Mouse (Mus musculus) forebrain, embryonic 14.5 days (tissue): ENCODE measurements around the gene Arrdc2. TPM values are rescaled to one million over a fixed set of nuclear protein-coding genes. Genes with fewer than 3 reads are reported as not detected.

Experiments used
- microRNA-seq: library from miRNA; unstranded; fragments of <30 nt; microRNA quantifications from one replicate; pipeline ENCODE4, GENCODE M21; 2016
- polyA plus RNA-seq: library from polyadenylated mRNA; unstranded; fragments of >200 nt; fragmentation: Nextera tagmentation; extraction: Ambion mirVana; gene quantifications from 2 replicates; pipeline ENCODE4 v1.2.1, GENCODE M21; 2014

Arrdc2 gene
- polyA plus RNA-seq, 1 experiment from 2014 or later: 7.4 TPM

Small RNAs within 50 kb of the gene (microRNA-seq; reads per million reads assigned to microRNA genes)
- 0.66 reads per million for gene Mir7240

Other genes with a start within 250 kb of the Arrdc2 start
- 59.0 and 75.1 TPM in 2 replicates for gene Isyna1, start 245.3 kb downstream of the Arrdc2 start, polyA plus RNA-seq
- gene Ssbp4, start 230.8 kb downstream of the Arrdc2 start, polyA plus RNA-seq: 135 and 147 TPM in 2 replicates
- gene Lrrc25, start 223.6 kb downstream of the Arrdc2 start, polyA plus RNA-seq: 0.89 and 1.9 TPM in 2 replicates
- gene Gdf15, start 207.3 kb downstream of the Arrdc2 start, polyA plus RNA-seq: 0.16 and 0.20 TPM in 2 replicates
- gene Pgpep1, start 179.3 kb downstream of the Arrdc2 start, polyA plus RNA-seq: 85.7 and 101 TPM in 2 replicates
- 200 and 220 TPM in 2 replicates for gene Lsm4, start 166.5 kb downstream of the Arrdc2 start, polyA plus RNA-seq
- 87.2 and 94.0 TPM in 2 replicates for gene Jund, start 140.8 kb downstream of the Arrdc2 start, polyA plus RNA-seq
- 0.06 and 0.10 TPM in 2 replicates for gene Iqcn, start 136.3 kb downstream of the Arrdc2 start, polyA plus RNA-seq
- gene Gm3336, start 121.2 kb downstream of the Arrdc2 start, polyA plus RNA-seq: not detected in 2 replicates
- not detected in 2 replicates for gene Pde4c, start 116.0 kb downstream of the Arrdc2 start, polyA plus RNA-seq
- 330 and 371 TPM in 2 replicates for gene Rab3a, start 85.0 kb downstream of the Arrdc2 start, polyA plus RNA-seq
- 52.3 and 60.8 TPM in 2 replicates for gene Mpv17l2, start 78.8 kb downstream of the Arrdc2 start, polyA plus RNA-seq
- 57.9 and 84.9 TPM in 2 replicates for gene Pik3r2, start 63.0 kb downstream of the Arrdc2 start, polyA plus RNA-seq
- gene Mast3, start 34.7 kb downstream of the Arrdc2 start, polyA plus RNA-seq: 15.5 and 18.6 TPM in 2 replicates
- 0.22 TPM in 1 of 2 replicates, not detected in the other for gene Il12rb1, start 31.3 kb downstream of the Arrdc2 start, polyA plus RNA-seq
- 7.3 and 11.3 TPM in 2 replicates for gene Kcnn1, start 23.5 kb upstream of the Arrdc2 start, polyA plus RNA-seq
- 177 and 182 TPM in 2 replicates for gene Ccdc124, start 34.2 kb upstream of the Arrdc2 start, polyA plus RNA-seq
- 0.60 and 0.89 TPM in 2 replicates for gene Slc5a5, start 53.0 kb upstream of the Arrdc2 start, polyA plus RNA-seq
- gene Rpl18a, start 57.7 kb upstream of the Arrdc2 start, polyA plus RNA-seq: 2,846 and 4,258 TPM in 2 replicates
- 33.9 and 50.8 TPM in 2 replicates for gene Map1s, start 66.2 kb upstream of the Arrdc2 start, polyA plus RNA-seq